Mouse (Mus musculus) B cell, adult 2 months (primary cell): ENCODE results near the gene Celf2.
"Not testable (repeated sequence)": the region's sequence is repeated elsewhere in the genome, so short reads cannot be mapped to it uniquely, and the experiment has no call there.

Experiments used
- DNase-seq, 2 experiments: peaks; one replicate each; pipeline ENCODE4 v3.0.0; 2022

The Celf2 gene

DNA sequence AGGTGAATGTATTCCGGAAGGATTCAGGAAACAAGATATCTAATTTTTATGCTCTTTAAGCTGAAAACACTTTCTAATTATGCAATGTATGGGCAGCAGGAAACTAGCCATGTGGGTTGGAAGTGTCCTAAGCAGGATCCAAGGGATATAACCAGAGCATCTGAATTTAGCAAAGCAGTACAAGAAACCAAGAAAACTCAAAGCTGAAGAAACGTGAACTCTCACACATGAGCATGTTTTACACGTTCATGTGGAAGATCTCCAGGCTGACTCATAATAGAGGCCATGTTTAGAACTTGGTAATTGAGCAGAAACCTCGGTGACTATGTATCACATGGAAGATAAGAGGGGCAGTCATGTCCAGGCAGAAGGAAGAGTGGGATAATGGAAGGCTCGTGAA, 120.1 kb downstream of the Celf2 start:
- no peak for DNase-seq

DNA sequence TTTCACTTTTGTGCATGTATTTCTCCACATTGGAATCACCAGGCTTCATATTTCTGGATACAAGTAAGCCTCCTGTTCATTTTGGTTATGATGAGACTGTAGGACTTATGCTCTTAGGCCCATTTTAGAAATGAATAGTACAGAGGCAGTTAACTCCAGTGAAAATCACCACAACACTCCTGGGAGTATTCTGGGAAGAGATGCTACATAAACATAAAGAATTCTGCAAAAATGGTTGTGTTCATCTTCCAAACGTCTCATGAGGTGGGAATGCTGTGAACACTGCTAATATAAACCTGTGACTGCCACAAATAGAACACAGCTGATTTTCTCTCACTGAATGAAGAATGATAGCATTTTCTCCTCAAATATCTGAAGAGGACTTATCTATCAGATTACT, 130.6 kb downstream of the Celf2 start:
- no peak for DNase-seq

DNA sequence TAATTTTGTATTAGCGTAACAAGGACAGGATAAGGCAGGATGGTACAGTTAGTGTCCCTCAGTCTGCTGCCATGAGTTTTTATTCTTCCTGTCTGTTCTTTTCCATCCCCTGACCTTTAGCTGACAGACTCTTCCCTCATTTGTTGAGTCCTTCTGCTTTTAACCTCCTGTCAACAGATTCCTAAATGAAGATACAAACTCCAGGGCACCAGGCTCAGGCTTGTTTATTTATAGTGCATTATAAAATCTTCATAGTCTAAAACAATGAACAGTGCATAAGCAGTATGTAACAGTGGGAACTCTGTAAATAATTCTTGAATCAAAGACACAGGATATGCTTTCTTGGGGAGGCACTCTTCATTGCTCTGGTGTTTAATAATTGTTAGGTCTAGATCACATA, 131.5 kb downstream of the Celf2 start:
- DNase-seq: no peak

DNA sequence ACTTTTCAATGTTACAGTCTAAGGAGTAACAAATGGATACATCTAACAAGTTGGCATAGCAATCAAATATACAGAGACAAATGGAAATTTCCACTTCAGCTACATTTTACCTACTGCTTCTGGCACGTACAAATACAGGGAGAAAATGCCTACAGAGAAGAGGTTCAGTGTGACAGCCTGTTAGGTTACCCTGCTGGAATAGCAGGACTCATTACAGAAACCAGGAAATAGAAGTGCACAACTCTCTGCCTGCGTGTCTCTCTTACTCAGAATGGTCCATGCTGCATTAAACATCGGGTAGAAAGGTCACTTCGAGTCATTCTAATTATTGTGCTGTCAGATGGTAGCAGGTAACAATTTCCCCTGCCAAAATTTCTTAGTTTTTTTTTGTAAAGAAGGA, 141.6 kb downstream of the Celf2 start:
- no peak for DNase-seq

DNA sequence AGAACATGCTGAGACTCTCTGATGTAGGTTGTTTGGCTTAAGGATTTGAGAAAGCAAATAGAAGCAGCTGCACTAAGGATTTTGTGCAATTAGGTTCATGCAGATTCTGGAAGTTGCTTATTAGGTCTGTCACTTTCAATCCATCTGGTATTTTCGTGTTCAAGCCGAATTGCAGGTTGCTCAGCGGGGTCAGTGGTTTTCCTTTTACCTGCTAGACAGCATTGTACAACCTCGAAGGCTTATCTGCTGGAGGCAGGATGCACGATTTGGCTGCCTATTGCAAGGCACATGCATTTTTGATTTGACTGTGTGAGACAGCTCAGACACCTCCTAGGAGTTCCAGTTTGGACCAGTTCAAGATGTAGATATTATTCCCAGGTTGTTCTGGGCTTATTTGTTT, 149.8 kb downstream of the Celf2 start:
- no peak for DNase-seq

DNA sequence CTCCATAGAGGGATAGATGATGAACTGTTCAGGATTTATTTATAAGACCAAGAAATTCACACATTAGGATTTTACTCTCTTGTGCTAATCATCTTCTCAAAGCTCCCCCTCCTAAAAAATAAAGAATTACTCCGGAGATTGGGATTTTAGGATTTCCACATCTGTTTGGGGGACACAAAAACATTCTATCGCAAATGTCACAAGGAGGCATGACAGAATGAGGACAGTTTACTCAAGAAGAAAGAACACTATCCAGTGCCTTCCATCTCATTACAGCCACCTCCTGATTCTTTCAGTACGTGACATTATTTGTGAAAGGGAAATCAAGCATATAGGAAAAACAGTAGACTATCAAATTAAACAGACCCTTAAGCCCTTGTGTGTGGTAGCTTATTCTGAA, 150.5 kb downstream of the Celf2 start:
- no peak for DNase-seq

DNA sequence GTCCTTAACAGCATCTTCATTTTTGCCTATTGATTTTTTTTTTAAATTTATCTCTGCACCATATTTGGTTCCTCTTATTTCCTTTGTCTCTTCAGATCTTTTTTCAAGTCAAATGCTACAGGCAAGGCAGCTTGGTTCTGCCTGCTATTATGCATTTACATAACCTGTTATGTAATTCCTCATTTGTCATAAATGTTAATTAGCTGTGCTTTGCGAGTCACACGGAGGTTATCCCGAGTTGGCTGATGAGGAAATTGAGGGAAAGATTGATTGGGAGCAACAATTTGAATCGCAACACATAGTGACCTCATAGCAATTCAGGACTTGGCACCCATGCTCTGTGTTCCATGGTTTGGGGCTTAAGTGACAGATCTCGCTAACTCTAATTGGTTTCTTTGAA, 158.1 kb downstream of the Celf2 start:
- no peak for DNase-seq

DNA sequence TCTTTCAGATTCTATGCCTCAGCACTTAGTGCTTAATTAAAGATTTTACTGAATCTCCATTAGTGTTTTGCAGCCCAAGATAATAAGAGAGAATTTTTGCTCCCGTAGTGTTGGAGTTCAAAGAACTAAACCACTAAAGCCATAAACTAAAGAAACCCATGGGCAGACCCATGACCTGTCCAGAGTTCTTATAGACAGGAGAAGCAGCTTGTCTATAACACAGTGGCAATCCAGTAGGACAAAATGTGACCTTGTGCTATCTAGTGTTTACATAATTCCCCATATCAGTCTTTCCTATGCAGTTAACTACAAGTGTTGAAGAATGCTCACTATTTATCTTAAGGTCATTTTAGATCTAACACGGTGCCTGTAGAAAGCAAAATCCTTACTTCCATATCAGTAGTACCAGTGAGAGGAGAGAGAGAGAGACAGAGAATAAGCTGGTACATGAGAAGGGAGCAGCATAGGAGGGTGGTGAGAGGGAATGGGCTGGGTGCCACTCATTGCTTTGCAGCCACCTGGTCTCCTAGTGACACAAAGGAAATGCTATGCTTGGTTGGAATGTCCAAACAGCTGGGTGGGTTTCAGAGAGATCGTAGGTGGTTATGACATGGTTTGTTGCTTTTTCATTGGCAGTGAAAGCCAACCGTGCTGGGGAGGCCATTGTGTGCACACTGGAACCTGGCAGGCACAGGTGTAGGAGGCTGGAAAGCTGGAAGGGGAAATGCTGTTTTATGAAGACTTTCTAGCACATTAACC, 162.5 kb downstream of the Celf2 start:
- DNase-seq: no peak

DNA sequence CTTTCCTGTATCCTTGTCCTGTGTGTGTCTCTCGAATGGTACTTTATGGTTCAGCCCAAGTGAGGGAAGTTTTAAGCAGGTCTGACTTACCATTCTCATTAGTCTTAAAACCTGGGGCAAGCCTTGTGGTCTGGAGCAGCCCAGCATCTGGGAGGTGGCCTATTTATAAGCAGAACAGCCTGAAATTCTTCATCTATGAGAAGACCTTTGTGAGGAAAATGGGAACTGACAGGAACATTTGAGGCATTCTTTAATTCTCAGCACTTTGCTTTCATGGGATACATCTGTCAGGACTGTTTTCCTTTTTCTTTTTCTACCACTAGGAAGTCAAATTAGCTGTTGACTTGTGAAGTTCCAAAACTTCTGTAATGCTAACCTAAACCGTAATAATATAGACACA, 164.4 kb downstream of the Celf2 start:
- DNase-seq: no peak

DNA sequence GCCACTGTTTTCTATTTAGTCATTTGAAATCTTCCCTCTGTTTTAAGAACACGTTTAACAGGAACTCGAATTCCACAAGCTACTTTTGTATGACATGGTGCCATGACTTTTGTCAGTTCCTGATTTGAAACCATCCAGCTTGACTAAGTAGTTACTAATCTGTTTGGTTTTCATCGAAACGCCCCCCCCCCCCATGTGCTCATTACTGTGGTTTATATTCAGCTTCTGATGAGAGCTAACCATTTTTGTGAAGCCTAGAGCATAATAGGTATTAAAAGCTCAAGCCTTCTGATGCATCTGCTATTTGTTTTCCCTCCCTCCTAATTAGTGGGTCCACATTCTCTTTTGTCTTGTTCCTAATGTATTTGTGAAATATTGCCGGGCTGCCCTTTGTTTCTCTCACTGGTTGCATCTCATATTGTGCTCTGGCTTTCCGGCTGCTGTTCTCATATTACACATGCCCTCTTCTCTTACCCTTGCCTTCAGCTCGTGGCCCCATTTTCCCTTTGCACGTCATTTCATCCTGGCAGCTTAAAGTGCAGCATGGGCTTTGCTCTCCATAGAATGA, 166.4 kb downstream of the Celf2 start:
- no peak for DNase-seq

DNA sequence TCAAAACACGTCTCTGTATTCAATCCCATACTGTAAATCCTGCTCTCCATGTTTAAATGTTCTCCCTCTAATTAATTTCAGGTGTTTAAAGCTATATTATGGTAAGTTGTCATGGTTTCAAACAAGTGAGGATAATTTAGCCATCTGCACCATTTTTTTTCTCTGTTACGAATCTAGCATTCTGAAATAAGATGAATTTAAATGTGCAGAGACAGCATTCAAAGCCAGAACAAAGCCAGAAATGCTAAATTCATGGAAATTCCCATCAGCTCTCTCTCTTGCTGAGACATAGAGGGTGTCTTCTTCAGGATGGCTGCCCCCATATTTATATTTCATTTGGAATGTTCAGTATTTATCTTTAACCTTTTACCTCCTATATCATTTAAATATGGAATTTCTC, 174.5 kb downstream of the Celf2 start:
- no peak for DNase-seq

DNA sequence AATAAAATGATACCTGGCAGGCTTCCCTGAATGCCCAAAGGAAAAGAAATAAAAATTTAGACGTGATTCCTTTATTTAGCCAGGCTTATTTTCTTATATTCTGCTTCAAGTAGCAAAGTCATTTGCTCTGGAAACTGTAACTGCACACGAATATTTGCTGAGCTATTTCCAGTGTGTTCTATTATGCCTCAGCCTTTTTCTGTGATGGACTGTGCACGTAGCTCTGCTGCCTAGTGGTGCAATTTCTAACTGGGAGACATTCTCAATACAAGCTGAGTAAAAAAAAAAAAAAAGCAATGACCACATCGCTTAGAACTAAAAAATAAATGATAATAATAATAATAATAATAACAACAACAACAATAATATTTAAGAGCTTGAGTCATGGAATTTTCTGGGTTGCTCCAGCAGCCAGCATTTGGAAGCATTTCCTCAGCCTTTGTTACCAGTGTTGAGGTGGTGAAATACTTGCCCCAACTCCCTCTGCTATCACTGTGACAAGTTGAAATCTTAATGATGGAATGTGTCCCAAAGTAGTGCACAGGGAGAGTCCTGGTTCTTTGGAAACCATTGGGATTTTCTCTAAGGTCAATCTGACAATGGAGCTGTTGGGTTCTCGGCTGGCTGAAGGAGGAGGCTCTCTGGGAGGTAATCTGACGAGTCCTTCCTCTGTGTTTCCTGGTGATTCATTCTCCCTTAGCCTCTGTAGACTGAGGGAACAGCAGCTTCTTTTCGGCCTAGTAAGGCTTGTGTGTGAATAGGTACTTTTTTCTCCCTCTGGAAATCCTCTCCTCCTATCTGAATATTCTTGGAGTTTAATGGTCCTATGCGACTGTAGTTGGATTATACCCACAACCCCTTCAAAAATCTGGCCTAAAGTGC, 181.1 kb downstream of the Celf2 start:
- no peak for DNase-seq

DNA sequence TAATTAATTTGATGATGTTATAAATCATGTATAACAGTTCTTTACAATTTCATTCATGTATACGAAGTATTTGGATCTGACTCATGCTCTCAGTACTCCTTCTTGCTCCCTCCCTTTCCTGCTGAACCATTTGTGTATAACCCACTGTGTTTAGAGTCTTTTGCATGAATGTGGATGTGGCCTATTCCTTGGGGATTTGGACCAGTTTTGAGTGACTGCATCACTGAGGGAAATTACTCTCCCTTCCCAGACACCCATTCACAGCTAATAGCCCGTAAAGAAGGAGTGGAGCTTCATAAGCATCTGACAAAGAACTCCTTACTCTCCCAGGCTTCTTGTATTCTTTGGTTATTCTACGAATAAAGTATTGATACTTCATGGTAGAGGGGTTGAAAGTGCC, 189.6 kb downstream of the Celf2 start:
- no peak for DNase-seq

DNA sequence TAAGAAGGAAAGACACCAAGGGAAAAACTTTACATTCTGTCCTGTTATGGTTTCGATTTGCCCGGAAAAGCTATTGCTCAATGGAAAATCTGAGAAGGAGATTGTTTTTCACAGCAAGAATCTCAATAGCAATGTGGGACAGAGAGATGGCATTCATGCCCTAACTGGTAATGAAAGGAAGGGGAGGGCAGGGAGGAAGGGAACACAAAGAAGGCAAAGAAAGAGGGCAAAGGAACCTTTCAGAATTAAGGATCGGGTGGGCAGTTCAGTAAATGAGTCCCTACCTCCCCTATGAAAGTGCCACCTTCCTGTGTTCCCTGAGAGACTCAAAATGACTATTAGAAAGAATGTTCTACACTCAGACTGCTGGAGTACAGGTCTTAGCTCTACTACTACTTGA, 197.6 kb downstream of the Celf2 start:
- no peak for DNase-seq

DNA sequence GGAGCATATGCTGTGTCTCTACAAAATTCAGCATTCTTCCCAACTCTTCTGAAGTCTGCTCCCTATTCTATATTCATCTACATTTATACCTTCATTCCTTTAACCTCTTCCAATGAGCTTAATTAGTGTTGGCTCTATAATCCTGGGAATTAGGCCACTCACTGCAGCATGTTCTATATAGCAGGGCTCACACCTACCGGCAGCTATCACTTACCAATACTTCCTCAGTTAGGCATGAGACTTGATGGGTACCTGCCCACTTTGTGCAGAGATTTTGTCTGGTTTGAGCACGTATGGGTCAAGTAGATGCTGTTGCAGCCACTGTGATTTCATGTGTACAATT, 198.6 kb downstream of the Celf2 start:
- no peak for DNase-seq

DNA sequence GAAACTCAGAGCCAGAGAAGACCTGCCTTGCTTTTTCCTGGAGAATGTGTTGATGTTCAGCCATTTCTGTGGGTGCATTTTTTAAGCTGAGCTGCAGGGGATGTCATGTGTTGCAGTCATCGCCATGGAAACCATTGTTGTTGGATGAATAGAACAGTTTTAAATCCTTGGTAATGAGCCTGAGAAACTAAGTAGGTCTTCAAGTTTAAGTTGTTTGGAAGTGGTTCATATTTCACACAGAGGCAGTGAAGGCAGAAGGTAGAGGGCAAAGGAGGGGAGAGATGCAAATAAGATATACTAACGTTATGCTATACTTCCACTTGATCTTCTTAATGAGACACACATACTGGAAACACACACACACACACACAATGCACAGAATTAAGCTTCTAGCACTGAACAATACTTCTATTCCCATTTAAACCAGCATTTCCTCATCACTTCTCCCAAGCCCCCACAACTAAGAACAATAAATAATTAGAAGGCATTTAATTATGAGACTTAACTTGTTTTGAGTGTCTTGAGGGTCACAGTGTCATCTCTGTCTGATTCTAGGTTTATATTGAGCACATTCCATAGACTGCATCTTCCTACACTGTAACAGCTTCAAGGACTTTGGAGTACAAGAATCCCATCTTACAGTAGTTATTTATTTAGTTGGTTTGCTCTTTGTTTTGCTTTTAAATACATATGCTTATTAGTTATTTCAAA, 199.1 kb downstream of the Celf2 start:
- DNase-seq: no peak

DNA sequence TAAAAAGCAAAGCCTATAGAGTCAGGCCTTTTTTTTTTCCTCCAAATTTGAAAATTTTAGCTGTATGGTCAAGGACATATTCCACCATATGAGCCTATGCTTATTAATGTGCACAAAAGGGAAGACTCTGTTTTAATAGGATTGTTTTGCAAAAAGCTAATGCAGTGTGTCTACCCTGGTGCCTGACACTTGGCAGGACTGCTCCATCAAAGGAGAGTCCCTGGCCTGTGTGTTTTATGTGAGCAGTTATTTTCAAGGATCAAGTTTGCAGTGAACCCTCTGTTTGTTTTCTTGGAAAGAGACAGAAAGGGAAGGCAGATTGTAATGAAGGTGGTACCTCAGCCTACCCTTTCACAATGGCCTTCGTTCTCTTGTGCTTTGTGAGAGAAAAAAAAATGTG, 200.0 kb downstream of the Celf2 start:
- no peak for DNase-seq

DNA sequence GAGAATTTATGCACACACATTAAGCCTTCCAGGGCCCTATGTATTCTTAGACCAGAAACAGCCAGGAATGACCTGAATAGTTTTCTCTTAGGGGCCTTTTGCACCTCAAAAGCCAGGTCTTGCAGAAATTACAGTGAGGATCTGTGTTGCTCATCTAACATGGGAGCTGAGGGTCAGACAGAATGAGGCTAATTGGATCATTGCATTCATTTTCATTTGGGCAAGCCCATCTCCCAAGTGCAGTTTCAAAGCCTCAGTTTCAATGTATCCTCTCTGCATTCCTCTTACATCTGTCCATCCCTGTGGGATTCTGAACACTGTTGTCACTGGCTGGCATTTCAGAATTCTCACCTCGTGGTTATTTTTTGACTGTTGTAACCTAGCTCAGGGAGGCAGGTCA, 200.6 kb downstream of the Celf2 start:
- DNase-seq: no peak

DNA sequence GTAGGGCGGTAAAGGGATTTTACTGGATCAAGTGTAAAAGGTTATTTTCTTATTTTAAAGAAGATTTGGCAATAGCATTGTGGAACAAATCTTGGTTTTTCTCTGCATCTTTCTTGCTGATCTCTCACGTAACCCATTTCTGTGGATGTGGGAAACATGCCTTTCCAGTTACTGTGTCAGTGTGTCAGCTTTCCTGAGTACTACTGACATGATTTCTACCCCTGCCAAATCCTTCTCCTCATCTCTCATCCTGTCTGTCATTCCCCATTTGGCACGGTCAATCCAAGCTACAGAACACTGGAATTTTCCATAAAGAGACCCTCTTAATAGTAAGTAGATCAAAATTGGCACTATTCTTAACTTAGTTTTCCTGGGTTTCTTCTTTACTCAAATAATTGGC, 221.9 kb downstream of the Celf2 start:
- no peak for DNase-seq

DNA sequence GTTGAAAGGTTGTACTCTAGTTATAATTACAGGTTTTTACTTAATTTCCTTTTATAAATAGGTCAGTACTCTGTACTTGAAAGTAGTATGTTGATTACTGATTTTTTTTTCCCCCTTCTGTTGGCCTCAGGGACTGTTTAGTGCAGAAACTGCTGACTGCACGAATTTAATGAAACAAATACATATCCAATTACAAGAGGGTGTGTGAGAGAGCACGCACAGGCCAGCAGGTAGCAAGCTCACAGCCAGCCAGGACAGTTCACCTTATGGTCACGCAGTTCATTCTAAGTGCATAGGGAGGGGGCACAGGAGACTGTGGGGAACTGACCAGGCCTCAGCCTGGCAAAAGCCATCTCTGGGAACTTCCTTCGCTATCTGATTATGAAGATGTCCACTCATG, 236.1 kb downstream of the Celf2 start:
- DNase-seq: no peak

DNA sequence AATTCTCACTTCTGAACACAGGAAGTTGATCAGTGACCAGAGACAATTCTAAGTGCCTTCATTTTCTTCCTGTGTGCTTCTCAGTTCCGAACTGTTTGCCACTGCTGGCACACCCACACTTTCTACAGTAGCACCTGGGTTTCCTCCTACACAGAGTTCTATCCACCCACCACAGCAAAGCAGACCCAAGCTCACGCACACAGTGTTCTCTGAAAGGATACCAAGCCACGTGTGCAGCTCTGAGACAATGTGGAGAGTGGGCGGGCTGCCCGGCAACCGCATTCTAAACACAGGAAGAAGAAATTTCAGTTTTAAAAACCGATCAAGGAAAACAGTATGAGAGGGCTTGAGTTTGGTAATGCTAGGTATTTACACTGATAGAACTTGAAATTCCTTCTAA, 239.3 kb downstream of the Celf2 start:
- DNase-seq: peak; percentile 4

DNA sequence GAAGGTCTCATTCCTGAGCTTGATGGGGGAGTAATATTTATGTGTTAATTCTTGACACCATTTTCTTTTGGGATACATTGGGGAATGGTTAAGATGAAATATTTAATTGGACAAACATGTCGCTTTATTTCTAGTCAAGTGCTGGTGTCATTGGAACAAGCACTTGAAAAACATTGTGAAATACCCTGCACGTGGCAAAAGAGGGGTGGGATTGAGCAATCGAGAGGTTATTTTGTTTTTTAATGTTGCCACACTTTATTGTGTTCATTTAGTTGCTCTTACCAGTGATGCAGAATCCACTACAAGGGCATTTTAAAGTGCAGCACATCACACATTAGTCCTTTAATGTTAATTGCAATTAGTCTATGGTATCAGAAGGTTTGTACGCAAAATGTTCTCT, 242.2 kb downstream of the Celf2 start:
- DNase-seq: no peak

DNA sequence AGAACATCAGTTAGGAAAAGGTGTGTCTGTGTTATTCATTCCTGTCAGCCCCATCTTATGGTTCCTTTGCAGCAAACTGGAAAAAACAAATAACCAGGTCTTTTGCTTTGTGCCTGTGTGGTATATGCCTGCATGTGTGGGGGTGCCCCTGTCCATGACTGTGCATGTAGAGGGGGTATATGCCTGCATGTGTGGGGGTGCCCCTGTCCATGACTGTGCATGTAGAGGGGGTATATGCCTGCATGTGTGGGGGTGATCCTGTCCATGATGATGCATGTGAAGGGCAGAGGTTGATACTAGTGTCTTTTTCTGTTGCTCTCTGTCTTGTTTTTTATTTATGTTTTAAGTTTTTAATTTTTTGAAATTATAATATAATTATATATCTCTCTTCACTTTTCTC, 246.7 kb downstream of the Celf2 start:
- DNase-seq: not testable (repeated sequence)

DNA sequence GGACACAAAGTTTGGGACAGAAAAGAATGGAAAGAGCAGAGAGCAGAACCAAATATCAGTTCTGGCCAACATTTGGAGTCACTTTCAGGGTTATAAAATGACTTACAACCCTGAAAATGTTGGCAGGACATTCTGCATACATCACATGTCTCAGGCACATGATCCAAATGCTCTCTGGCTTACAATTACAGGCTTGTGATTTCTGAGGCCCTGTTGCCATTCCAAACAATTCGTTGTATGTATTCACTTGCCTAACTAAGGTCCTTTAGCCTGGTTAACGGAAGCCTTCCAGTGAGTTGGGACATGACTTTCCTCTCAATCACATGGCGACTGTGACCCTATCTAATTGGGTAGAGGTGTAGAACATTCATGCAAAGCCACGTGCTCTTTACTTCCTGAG, 249.2 kb downstream of the Celf2 start:
- DNase-seq: no peak
